Mouse (Mus musculus): ENCODE results near the gene Zfp597. TPM values are rescaled to one million over a fixed set of nuclear protein-coding genes. Genes with fewer than 3 reads are reported as not detected.

Zfp597 gene
- total and polyA plus RNA-seq, 3 experiments: 6.9 to 10.1 TPM; not detected in 1

GRCm38 (mm10) chr16:3907471-3907870 is 23.1 kb upstream of the Zfp597 start:
- H3K36me3 ChIP-seq (ENCODE audit: control insufficient read depth in 1 of 2, insufficient read depth in 2 of 2, low read length in 2 of 2): peaks cover 5 to 8% of the 10 kb centered on the region in 2 experiments
- peaks cover 13% of the 10 kb centered on the region for H3K79me2 ChIP-seq (ENCODE audit: control insufficient read depth, insufficient read depth, low read length, poor library complexity)
- no peak overlapping the region for H3K4me3 ChIP-seq (ENCODE audit: control insufficient read depth in 1 of 2, insufficient read depth in 1 of 2, low read depth in 2 of 2, low read length in 2 of 2)
- H3K27ac ChIP-seq (ENCODE audit: control insufficient read depth, low read depth, low read length): no peak overlapping the region
- H3K9me3 ChIP-seq (replicated peaks; ENCODE audit: insufficient read depth, low read length): no peaks in the 10 kb centered on the region
- no peak overlapping the region for H3K9ac ChIP-seq (ENCODE audit: control insufficient read depth, low read depth, low read length, poor library complexity, severe bottlenecking)
- TF ChIP-seq POLR2A (IDR thresholded peaks at IDR 0.05; ENCODE audit: control insufficient read depth in 1 of 2, insufficient read depth in 1 of 2, low read depth in 1 of 2, low read length in 2 of 2, poor library complexity in 1 of 2) (no peak; a peak in 1 of 4 replicates), MAFK (IDR thresholded peaks at IDR 0.05; ENCODE audit: borderline replicate concordance, low read depth, low read length) (no peak), ZNF384 (IDR thresholded peaks at IDR 0.05; ENCODE audit: low read depth, low read length) (no peak), MAX (IDR thresholded peaks at IDR 0.05; ENCODE audit: low read length) (no peak), TAL1 (IDR thresholded peaks at IDR 0.05; ENCODE audit: low read length) (no peak), RCOR1 (IDR thresholded peaks at IDR 0.05; ENCODE audit: low read depth, low read length) (no peak), MYB (IDR thresholded peaks at IDR 0.05; ENCODE audit: low read depth, low read length) (no peak), KAT2A (conservative IDR thresholded peaks at IDR 0.05; ENCODE audit: low read depth, low read length) (no peak), TCF12 (IDR thresholded peaks at IDR 0.05; ENCODE audit: low read depth, low read length) (no peak), E2F4 (IDR thresholded peaks at IDR 0.05; ENCODE audit: borderline replicate concordance, low read depth, low read length) (no peak), NELFE (IDR thresholded peaks at IDR 0.05; ENCODE audit: low read depth, low read length) (no peak), NRF1 (IDR thresholded peaks at IDR 0.05; ENCODE audit: insufficient read depth, low read depth, low read length, poor library complexity, severe bottlenecking) (no peak), EP300 (IDR thresholded peaks at IDR 0.05; ENCODE audit: low read depth in 1 of 2, low read length in 2 of 2) (no peak), JUND (IDR thresholded peaks at IDR 0.05; ENCODE audit: low read depth, low read length) (no peak), GATA1 (IDR thresholded peaks at IDR 0.05; ENCODE audit: low read depth, low read length) (no peak), RAD21 (IDR thresholded peaks at IDR 0.05; ENCODE audit: low read depth, low read length) (no peak), SIN3A (IDR thresholded peaks at IDR 0.05; ENCODE audit: low read length) (no peak)
- peaks cover 0 to 3% of the 10 kb centered on the region in 2 experiments; a peak in 1 of 4 replicates for H3K4me1 ChIP-seq (ENCODE audit: control insufficient read depth in 1 of 2, insufficient read depth in 2 of 2, low read length in 2 of 2)
- H3K27me3 ChIP-seq (ENCODE audit: control insufficient read depth in 1 of 2, insufficient read depth in 2 of 2, low read length in 2 of 2): no peaks in the 10 kb centered on the region
- DNase-seq (ENCODE audit: low read depth, low spot score): no peak

- no peak for TF ChIP-seq BHLHE40 (IDR thresholded peaks at IDR 0.05; ENCODE audit: borderline replicate concordance, low read depth, low read length)
- no peak for TF ChIP-seq USF1 (IDR thresholded peaks at IDR 0.05; ENCODE audit: low read depth, low read length)
- no peak for TF ChIP-seq TAL1 (IDR thresholded peaks at IDR 0.05; ENCODE audit: low read length)
- no peak for TF ChIP-seq HCFC1 (IDR thresholded peaks at IDR 0.05; ENCODE audit: low read depth, low read length)
- TF ChIP-seq POLR2AphosphoS2 (IDR thresholded peaks at IDR 0.05; ENCODE audit: low read length): no peak
- TF ChIP-seq RAD21 (IDR thresholded peaks at IDR 0.05; ENCODE audit: low read depth, low read length): no peak
- no peak for TF ChIP-seq POLR2A (IDR thresholded peaks at IDR 0.05; ENCODE audit: control insufficient read depth in 1 of 2, insufficient read depth in 1 of 2, low read depth in 1 of 2, low read length in 2 of 2, poor library complexity in 1 of 2)
- no peak for TF ChIP-seq USF2 (IDR thresholded peaks at IDR 0.05; ENCODE audit: borderline replicate concordance in 1 of 2, insufficient read depth in 1 of 2, low read depth in 1 of 2, low read length in 2 of 2)
- H3K27ac ChIP-seq (ENCODE audit: control insufficient read depth, low read depth, low read length): no peak overlapping the region
Observed at GRCm38 (mm10) chr16:3896553-3896952, 12.2 kb upstream of the Zfp597 start.

More at GRCm38 (mm10) chr16:3896553-3896952, 12.2 kb upstream of the Zfp597 start:
- no peaks in the 10 kb centered on the region for H3K27me3 ChIP-seq (ENCODE audit: control insufficient read depth in 1 of 2, insufficient read depth in 2 of 2, low read length in 2 of 2)
- H3K79me2 ChIP-seq (ENCODE audit: control insufficient read depth, insufficient read depth, low read length, poor library complexity): 0 out of 2 replicates have a peak, but pooled peaks cover 2% of the 10 kb centered on the region
- no peak for DNase-seq (ENCODE audit: low read depth, low spot score)
- H3K4me1 ChIP-seq (ENCODE audit: control insufficient read depth in 1 of 2, insufficient read depth in 2 of 2, low read length in 2 of 2): peaks cover 0 to 14% of the 10 kb centered on the region in 2 experiments; a peak in 3 of 4 replicates
- no peak overlapping the region for H3K9ac ChIP-seq (ENCODE audit: control insufficient read depth, low read depth, low read length, poor library complexity, severe bottlenecking)
- H3K9me3 ChIP-seq (replicated peaks; ENCODE audit: insufficient read depth, low read length): no peaks in the 10 kb centered on the region
- peaks cover 7 to 13% of the 10 kb centered on the region in 2 experiments for H3K36me3 ChIP-seq (ENCODE audit: control insufficient read depth in 1 of 2, insufficient read depth in 2 of 2, low read length in 2 of 2)
- no peak overlapping the region for H3K4me3 ChIP-seq (ENCODE audit: control insufficient read depth in 1 of 2, insufficient read depth in 1 of 2, low read depth in 2 of 2, low read length in 2 of 2)
